Mouse (Mus musculus): ENCODE results near the gene Tspyl4. TPM values are rescaled to one million over a fixed set of nuclear protein-coding genes. Genes with fewer than 3 reads are reported as not detected.
"Not testable (repeated sequence)": the region's sequence is repeated elsewhere in the genome, so short reads cannot be mapped to it uniquely, and the experiment has no call there.

The Tspyl4 gene
- total RNA-seq (2014; rRNA removed; ENCODE audit: low replicate concordance) (28.6 and 29.8 TPM in 2 replicates), polyA plus RNA-seq (2015; fragmentation: Nextera tagmentation; extraction: Ambion mirVana) (14.2 and 15.4 TPM in 2 replicates)

- Histone ChIP-seq H3K36me3 (replicated peaks; ENCODE audit: control insufficient read depth, insufficient read depth, low read length) (no peaks in the 10 kb centered on the region), H3K4me1 (ENCODE audit: control insufficient read depth, insufficient read depth) (peaks cover 27% of the 10 kb centered on the region), H3K27me3 (ENCODE audit: control insufficient read depth, insufficient read depth, low read length) (no peaks in the 10 kb centered on the region), H3K4me2 (ENCODE audit: low read depth, low read length) (peak within 1 kb of the TSS; percentile 93), H3K27ac (ENCODE audit: low read depth) (peak within 1 kb of the TSS; percentile 68), H3K9ac (replicated peaks; ENCODE audit: low read depth, low read length) (peak within 1 kb of the TSS; percentile 78), H3K4me3 (ENCODE audit: low read depth, low read length) (peak within 1 kb of the TSS; percentile 83), H3K9me3 (replicated peaks; ENCODE audit: control insufficient read depth, low read length) (no peaks in the 10 kb centered on the region)
- WGBS, result under 1% methylated on average over 38 of the region's 38 CpGs
- ATAC-seq (ENCODE audit: insufficient read depth, low read depth) (peak; percentile 95), DNase-seq (ENCODE audit: low spot score) (peak; percentile 97)
- TF ChIP-seq CTCF (IDR thresholded peaks at IDR 0.05; ENCODE audit: low read depth) (no peak), EP300 (IDR thresholded peaks at IDR 0.05; ENCODE audit: low read depth) (no peak)
Observed at GRCm38 (mm10) chr10:34297299-34297979, at the start of gene Tspyl4. Gene Tspyl4, plus strand, starts transcription at chr10:34297442.

GRCm38 (mm10) chr10:34247757-34248156 lies 49.5 kb upstream of the Tspyl4 start:
- no peak overlapping the region for H3K9ac ChIP-seq (replicated peaks; ENCODE audit: low read depth, low read length)
- H3K4me3 ChIP-seq (ENCODE audit: low read depth, low read length), result no peak overlapping the region
- no peaks in the 10 kb centered on the region for H3K27me3 ChIP-seq (ENCODE audit: control insufficient read depth, insufficient read depth, low read length)
- DNase-seq (ENCODE audit: low spot score) (peak; percentile 26), ATAC-seq (ENCODE audit: insufficient read depth, low read depth) (no peak)
- H3K27ac ChIP-seq (ENCODE audit: low read depth), result no peak overlapping the region
- H3K9me3 ChIP-seq (replicated peaks; ENCODE audit: control insufficient read depth, low read length), result no peaks in the 10 kb centered on the region
- 53% methylated on average over 3 of the region's 3 CpGs for WGBS
- H3K36me3 ChIP-seq (replicated peaks; ENCODE audit: control insufficient read depth, insufficient read depth, low read length), result no peaks in the 10 kb centered on the region
- TF ChIP-seq CTCF (IDR thresholded peaks at IDR 0.05; ENCODE audit: low read depth) (no peak), EP300 (IDR thresholded peaks at IDR 0.05; ENCODE audit: low read depth) (no peak)
- no peaks in the 10 kb centered on the region for H3K4me1 ChIP-seq (ENCODE audit: control insufficient read depth, insufficient read depth)
- no peak overlapping the region for H3K4me2 ChIP-seq (ENCODE audit: low read depth, low read length)

GRCm38 (mm10) chr10:34249594-34249993 lies 47.6 kb upstream of the Tspyl4 start:
- ATAC-seq (ENCODE audit: insufficient read depth, low read depth), result no peak

GRCm38 (mm10) chr10:34252833-34253232 lies 44.4 kb upstream of the Tspyl4 start:
- H3K4me1 ChIP-seq (ENCODE audit: control insufficient read depth, insufficient read depth); H3K27me3 ChIP-seq (ENCODE audit: control insufficient read depth, insufficient read depth, low read length); H3K27ac ChIP-seq (ENCODE audit: low read depth); H3K9me3 ChIP-seq (replicated peaks; ENCODE audit: control insufficient read depth, low read length); DNase-seq (ENCODE audit: low spot score); H3K4me3 ChIP-seq (ENCODE audit: low read depth, low read length); H3K36me3 ChIP-seq (replicated peaks; ENCODE audit: control insufficient read depth, insufficient read depth, low read length); H3K9ac ChIP-seq (replicated peaks; ENCODE audit: low read depth, low read length); ATAC-seq (ENCODE audit: insufficient read depth, low read depth); H3K4me2 ChIP-seq (ENCODE audit: low read depth, low read length): not testable (repeated sequence)
- 92% methylated on average over 9 of the region's 9 CpGs for WGBS

More at GRCm38 (mm10) chr10:34249594-34249993, 47.6 kb upstream of the Tspyl4 start:
- H3K36me3 ChIP-seq (replicated peaks; ENCODE audit: control insufficient read depth, insufficient read depth, low read length), result no peaks in the 10 kb centered on the region
- no peak for DNase-seq (ENCODE audit: low spot score)
- H3K4me2 ChIP-seq (ENCODE audit: low read depth, low read length), result no peak overlapping the region
- WGBS, result 32% methylated on average over 2 of the region's 2 CpGs
- H3K4me1 ChIP-seq (ENCODE audit: control insufficient read depth, insufficient read depth), result no peaks in the 10 kb centered on the region
- H3K27me3 ChIP-seq (ENCODE audit: control insufficient read depth, insufficient read depth, low read length), result no peaks in the 10 kb centered on the region
- H3K9ac ChIP-seq (replicated peaks; ENCODE audit: low read depth, low read length), result no peak overlapping the region
- no peaks in the 10 kb centered on the region for H3K9me3 ChIP-seq (replicated peaks; ENCODE audit: control insufficient read depth, low read length)
- H3K4me3 ChIP-seq (ENCODE audit: low read depth, low read length), result no peak overlapping the region
- TF ChIP-seq EP300 (IDR thresholded peaks at IDR 0.05; ENCODE audit: low read depth), result no peak
- TF ChIP-seq CTCF (IDR thresholded peaks at IDR 0.05; ENCODE audit: low read depth), result no peak
- no peak overlapping the region for H3K27ac ChIP-seq (ENCODE audit: low read depth)

GRCm38 (mm10) chr10:34265106-34265505 lies 32.1 kb upstream of the Tspyl4 start:
- 89% methylated on average over 4 of the region's 4 CpGs for WGBS
- Histone ChIP-seq H3K9me3 (replicated peaks; ENCODE audit: control insufficient read depth, low read length) (no peaks in the 10 kb centered on the region), H3K27ac (ENCODE audit: low read depth) (no peak overlapping the region), H3K4me2 (ENCODE audit: low read depth, low read length) (no peak overlapping the region), H3K9ac (replicated peaks; ENCODE audit: low read depth, low read length) (no peak overlapping the region), H3K4me3 (ENCODE audit: low read depth, low read length) (no peak overlapping the region), H3K36me3 (replicated peaks; ENCODE audit: control insufficient read depth, insufficient read depth, low read length) (no peaks in the 10 kb centered on the region), H3K4me1 (ENCODE audit: control insufficient read depth, insufficient read depth) (no peaks in the 10 kb centered on the region), H3K27me3 (ENCODE audit: control insufficient read depth, insufficient read depth, low read length) (no peaks in the 10 kb centered on the region)
- ATAC-seq (ENCODE audit: insufficient read depth, low read depth) (no peak), DNase-seq (ENCODE audit: low spot score) (no peak)
- TF ChIP-seq CTCF (IDR thresholded peaks at IDR 0.05; ENCODE audit: low read depth), result no peak
- no peak for TF ChIP-seq EP300 (IDR thresholded peaks at IDR 0.05; ENCODE audit: low read depth)
